Mouse (Mus musculus): ENCODE measurements around the gene Gbx1.

DNA sequence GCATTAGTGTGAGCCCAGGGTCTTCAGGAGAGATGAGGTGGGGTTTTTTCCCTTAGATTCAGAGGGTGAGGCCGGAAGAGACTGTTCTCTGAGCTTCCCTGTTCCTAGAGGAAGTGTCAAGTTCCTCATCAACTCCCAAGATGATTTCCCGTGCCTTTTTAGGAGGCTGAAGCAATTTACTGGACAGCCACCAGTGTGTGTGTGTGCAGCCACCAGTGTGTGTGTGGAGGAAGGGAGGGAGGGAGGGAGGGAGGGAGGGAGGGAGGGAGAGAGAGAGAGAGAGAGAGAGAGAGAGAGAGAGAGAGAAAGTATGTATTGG is 73.1 kb downstream of the Gbx1 start:
- TF ChIP-seq CTCF (IDR thresholded peaks at IDR 0.05; ENCODE audit: borderline replicate concordance, insufficient read depth, low read depth, low read length) (no peak), POLR2A (IDR thresholded peaks at IDR 0.05; ENCODE audit: borderline replicate concordance, insufficient read depth, low read length) (0 out of 2 replicates have a peak, but pooled peaks have one; percentile 1)
